Mouse (Mus musculus): ENCODE results near the gene Nuak1.

GRCm38 (mm10) chr10:84458094-84458493, 17.7 kb upstream of the Nuak1 start:
- no peak for TF ChIP-seq CTCF (IDR thresholded peaks at IDR 0.05; ENCODE audit: borderline replicate concordance, control insufficient read depth, extremely low read depth, insufficient read depth, low read length, poor library complexity)
- no peak for TF ChIP-seq POLR2A (IDR thresholded peaks at IDR 0.05; ENCODE audit: control insufficient read depth, extremely low read depth, insufficient read depth, low read length, poor library complexity)

Data from thymus, adult 2 months (tissue).